Mouse (Mus musculus) kidney, embryonic 14.5 days (tissue): Measurements from ENCODE around the gene Lmo2. TPM values are rescaled to one million over a fixed set of nuclear protein-coding genes. Genes with fewer than 3 reads are reported as not detected.
"Not testable (repeated sequence)": the region's sequence is repeated elsewhere in the genome, so short reads cannot be mapped to it uniquely, and the experiment has no call there.

Experiments used
- ATAC-seq: fragments of 200-750 bp; cut with Nextera tagmentation; 2 replicates; pipeline ENCODE4 v1.8.0; 2017; ENCODE audit warnings: moderate number of reproducible peaks, mild to moderate bottlenecking, moderate TSS enrichment, moderate library complexity; ENCODE audit not compliant: low FRiP score, low TSS enrichment
- H3K27ac ChIP-seq: fragments of 300-500 bp; sonication (generic); 2 replicates; pipeline ENCODE4 v1.5.1; 2014; ENCODE audit warnings: low read depth, mild to moderate bottlenecking, low read length, moderate library complexity, mixed read lengths
- H3K27me3 ChIP-seq: fragments of 300-500 bp; sonication (generic); 2 replicates; pipeline ENCODE4 v1.6.1; 2014; ENCODE audit warnings: mild to moderate bottlenecking, low read length; ENCODE audit not compliant: control insufficient read depth, insufficient read depth
- H3K36me3 ChIP-seq: fragments of 300-500 bp; sonication (generic); 2 replicates; pipeline ENCODE4 v1.6.1; 2014; ENCODE audit warnings: low read length, mixed read lengths; ENCODE audit not compliant: control insufficient read depth, insufficient read depth
- H3K4me1 ChIP-seq: fragments of 300-500 bp; sonication (generic); 2 replicates; pipeline ENCODE4 v1.6.1; 2014; ENCODE audit warnings: low read length, mixed read lengths; ENCODE audit not compliant: control insufficient read depth, insufficient read depth
- H3K4me2 ChIP-seq: fragments of 300-500 bp; sonication (generic); replicated peaks from 2 replicates; pipeline ENCODE4 v1.6.1; 2014; ENCODE audit warnings: low read depth, mild to moderate bottlenecking, low read length
- H3K4me3 ChIP-seq: fragments of 300-500 bp; sonication (generic); 2 replicates; pipeline ENCODE4 v1.5.1; 2014; ENCODE audit warnings: mild to moderate bottlenecking, low read length
- H3K9ac ChIP-seq: fragments of 300-500 bp; sonication (generic); 2 replicates; pipeline ENCODE4 v1.6.1; 2014; ENCODE audit warnings: low read depth, mild to moderate bottlenecking, low read length, moderate library complexity
- H3K9me3 ChIP-seq: fragments of 300-500 bp; sonication (generic); 2 replicates; pipeline ENCODE4 v1.6.1; 2016; ENCODE audit warnings: low read length; ENCODE audit not compliant: control insufficient read depth
- WGBS: fragments of 180-500 bp; shearing (Covaris S2); extraction: QIAGEN DNeasy Blood & Tissue Kit; methylation state at CpG from one replicate; pipeline ENCODE4 v1.1.7; 2014; 5-methylcytosine and 5-hydroxymethylcytosine counted together
- polyA plus RNA-seq: library from polyadenylated mRNA; unstranded; fragments of >200 nt; fragmentation: Nextera tagmentation; extraction: Ambion mirVana; gene quantifications from 2 replicates; pipeline ENCODE4 v1.2.1, GENCODE M21; 2014

The Lmo2 gene
- polyA plus RNA-seq, 1 experiment from 2014 or later: 36.7 TPM

- Histone ChIP-seq H3K36me3 (no peaks in the 10 kb centered on the region), H3K27me3 (no peaks in the 10 kb centered on the region), H3K4me2 (no peak overlapping the region), H3K9ac (no peak overlapping the region), H3K9me3 (no peaks in the 10 kb centered on the region), H3K4me3 (no peak overlapping the region), H3K4me1 (no peaks in the 10 kb centered on the region), H3K27ac (no peak overlapping the region)
- ATAC-seq: no peak
- 87% methylated on average over 4 of the region's 4 CpGs for WGBS
These were observed 44.1 kb downstream of the Lmo2 start for GRCm38 (mm10) chr2:104001861-104002260.

- WGBS: 35% methylated on average over 16 of the region's 16 CpGs
- Histone ChIP-seq H3K9me3 (no peaks in the 10 kb centered on the region), H3K4me2 (no peak overlapping the region), H3K36me3 (no peaks in the 10 kb centered on the region), H3K4me3 (no peak overlapping the region), H3K27ac (no peak overlapping the region), H3K9ac (no peak overlapping the region), H3K27me3 (no peaks in the 10 kb centered on the region), H3K4me1 (no peaks in the 10 kb centered on the region)
- ATAC-seq: no peak
These were observed 45.1 kb downstream of the Lmo2 start for GRCm38 (mm10) chr2:104002711-104003413.

- 85% methylated on average over 7 of the region's 7 CpGs for WGBS
These were observed 50.2 kb downstream of the Lmo2 start for GRCm38 (mm10) chr2:104007793-104008519.

GRCm38 (mm10) chr2:104008853-104009252 lies 51.1 kb downstream of the Lmo2 start:
- not testable (repeated sequence) for H3K27ac ChIP-seq

More at GRCm38 (mm10) chr2:104007793-104008519, 50.2 kb downstream of the Lmo2 start:
- Histone ChIP-seq H3K27me3 (no peaks in the 10 kb centered on the region), H3K4me1 (no peaks in the 10 kb centered on the region), H3K9ac (no peak overlapping the region), H3K36me3 (no peaks in the 10 kb centered on the region), H3K27ac (no peak overlapping the region), H3K4me3 (no peak overlapping the region), H3K9me3 (no peaks in the 10 kb centered on the region), H3K4me2 (no peak overlapping the region)
- ATAC-seq: no peak

GRCm38 (mm10) chr2:104023096-104023495 lies 65.3 kb downstream of the Lmo2 start:
- 86% methylated on average over 7 of the region's 7 CpGs for WGBS
- ATAC-seq: no peak
- no peak overlapping the region for H3K4me3 ChIP-seq
- H3K36me3 ChIP-seq: no peaks in the 10 kb centered on the region
- no peaks in the 10 kb centered on the region for H3K27me3 ChIP-seq
- no peaks in the 10 kb centered on the region for H3K9me3 ChIP-seq
- H3K9ac ChIP-seq: no peak overlapping the region
- H3K4me1 ChIP-seq: no peaks in the 10 kb centered on the region
- H3K27ac ChIP-seq: no peak overlapping the region
- no peak overlapping the region for H3K4me2 ChIP-seq

More at GRCm38 (mm10) chr2:104008853-104009252, 51.1 kb downstream of the Lmo2 start:
- not testable (repeated sequence) for H3K4me1 ChIP-seq, H3K27me3 ChIP-seq, H3K36me3 ChIP-seq, H3K4me3 ChIP-seq, H3K9me3 ChIP-seq, H3K4me2 ChIP-seq, ATAC-seq, H3K9ac ChIP-seq
- 94% methylated on average over 3 of the region's 3 CpGs for WGBS

GRCm38 (mm10) chr2:104024656-104025055 lies 66.9 kb downstream of the Lmo2 start:
- no peak for ATAC-seq
- Histone ChIP-seq H3K27me3 (no peaks in the 10 kb centered on the region), H3K36me3 (no peaks in the 10 kb centered on the region), H3K27ac (no peak overlapping the region), H3K4me1 (peaks cover 11% of the 10 kb centered on the region), H3K9ac (no peak overlapping the region), H3K4me2 (no peak overlapping the region), H3K9me3 (no peaks in the 10 kb centered on the region), H3K4me3 (no peak overlapping the region)
- WGBS: 94% methylated on average over 4 of the region's 4 CpGs

- Histone ChIP-seq H3K9me3 (no peaks in the 10 kb centered on the region), H3K4me1 (peaks cover 14% of the 10 kb centered on the region), H3K4me2 (peak within 1 kb of the TSS; percentile 84), H3K27ac (peak within 1 kb of the TSS; percentile 55; the same call in 1 of the 2 replicates), H3K36me3 (no peaks in the 10 kb centered on the region; the same call in 1 of the 2 replicates), H3K4me3 (peak within 1 kb of the TSS; percentile 98), H3K27me3 (no peaks in the 10 kb centered on the region), H3K9ac (peak within 1 kb of the TSS; percentile 95)
- under 1% methylated on average over 42 of the region's 44 CpGs for WGBS
- ATAC-seq: peak; percentile 96
These were observed 69.8 kb downstream of the Lmo2 start, which contains the start of gene Fbxo3 for GRCm38 (mm10) chr2:104027458-104028138. Gene Fbxo3 (plus strand): TSS chr2:104027721.

GRCm38 (mm10) chr2:104028139-104028723 lies 70.4 kb downstream of the Lmo2 start, which contains the start of gene 4931422A03Rik:
Gene 4931422A03Rik (minus strand): TSS chr2:104028361.
- peak within 1 kb of the TSS; percentile 95 for H3K9ac ChIP-seq
- peak within 1 kb of the TSS; percentile 84 for H3K4me2 ChIP-seq
- peak within 1 kb of the TSS; percentile 98 for H3K4me3 ChIP-seq
- no peaks in the 10 kb centered on the region; the same call in 1 of the 2 replicates for H3K36me3 ChIP-seq
- no peak; the same call in 1 of the 2 replicates for ATAC-seq
- under 1% methylated on average over 32 of the region's 32 CpGs for WGBS
- H3K27me3 ChIP-seq: no peaks in the 10 kb centered on the region
- H3K4me1 ChIP-seq: peaks cover 14% of the 10 kb centered on the region
- no peaks in the 10 kb centered on the region for H3K9me3 ChIP-seq
- H3K27ac ChIP-seq: peak within 1 kb of the TSS; percentile 55; the same call in 1 of the 2 replicates
